Mouse (Mus musculus) lung, adult 2 months (tissue): ENCODE data around the gene Gm20388.

Source experiments
- CTCF ChIP-seq: fragments of 200-500 bp; IDR thresholded peaks from 2 replicates; pipeline ENCODE4 v1.5.1; 2011; ENCODE audit warnings: mild to moderate bottlenecking, low read length, control low read depth; ENCODE audit not compliant: insufficient read depth
- POLR2A ChIP-seq: fragments of 200-500 bp; IDR thresholded peaks from 2 replicates; pipeline ENCODE4 v1.6.1; 2011; ENCODE audit warnings: low read depth, mild to moderate bottlenecking, control low read depth, low read length, borderline replicate concordance; ENCODE audit errors: extremely low read depth

- TF ChIP-seq CTCF (no peak), POLR2A (no peak)
These were observed 1931.7 kb downstream of the Gm20388 start for GRCm38 (mm10) chr8:121842064-121842955.
